15 mouse cellular contexts compared by ENCODE assay signal in genomic region chr8:119588844-119589243, GRCm38 (mm10). TPM values are rescaled to one million over a fixed set of nuclear protein-coding genes. Genes with fewer than 3 reads are reported as not detected.
DNase-seq lines count a peak whose midpoint lies in the region; ATAC-seq lines count a peak whose summit lies in the region.
"Had no signal": no experiment of that assay in that cellular context is flagged by ENCODE, and none has a peak within 500 bp of the region (broad histone marks: within the 10 kb centered on the region; RNA-seq: fewer than 3 reads in every experiment).

No protein-coding gene starts in this region.

- H3K9ac ChIP-seq in heart, embryonic 14.5 days (ENCODE audit: low read length): no peak overlapping the region
- no peak overlapping the region for H3K9ac ChIP-seq in midbrain, embryonic 12.5 days (replicated peaks)
- no peak overlapping the region for H3K9ac ChIP-seq in midbrain, embryonic 16.5 days (ENCODE audit: low read depth, low read length)
- no peak overlapping the region for H3K9ac ChIP-seq in forebrain, embryonic 14.5 days (ENCODE audit: low read length)

- no peaks in the 10 kb centered on the region for H3K36me3 ChIP-seq in heart, embryonic 14.5 days (ENCODE audit: control insufficient read depth, insufficient read depth, low read length)
- H3K36me3 ChIP-seq in midbrain, embryonic 12.5 days: no peaks in the 10 kb centered on the region
- no peaks in the 10 kb centered on the region for H3K36me3 ChIP-seq in midbrain, embryonic 16.5 days (ENCODE audit: control insufficient read depth, insufficient read depth, low read length)
- H3K36me3 ChIP-seq in forebrain, embryonic 14.5 days (ENCODE audit: control insufficient read depth, insufficient read depth, low read length): no peaks in the 10 kb centered on the region

- DNase-seq in heart, postnatal 25 days (ENCODE audit: low spot score): no peak
- peak; percentile 51 for DNase-seq in NIH3T3 (ENCODE audit: low read depth)
- DNase-seq in mesoderm, embryonic 11.5 days (ENCODE audit: low read depth, low spot score): peak; percentile 57
- no peak for DNase-seq in forebrain, embryonic 14.5 days (ENCODE audit: low spot score)
- DNase-seq: cerebellum, adult 11-12 months; kidney, adult 9 months; spleen, adult 18-20 months had no signal

- intact Hi-C loops in heart, postnatal 25 days (cut with DNase I): no loop called here

- no peaks in the 10 kb centered on the region for H3K9me3 ChIP-seq in heart, embryonic 14.5 days (ENCODE audit: control insufficient read depth, low read length)
- no peaks in the 10 kb centered on the region for H3K9me3 ChIP-seq in midbrain, embryonic 12.5 days
- H3K9me3 ChIP-seq in midbrain, embryonic 16.5 days (replicated peaks; ENCODE audit: control insufficient read depth, low read length, poor library complexity, severe bottlenecking): no peaks in the 10 kb centered on the region
- no peaks in the 10 kb centered on the region for H3K9me3 ChIP-seq in forebrain, embryonic 14.5 days (replicated peaks; ENCODE audit: control insufficient read depth, low read length)

- H3K4me2 ChIP-seq in heart, embryonic 14.5 days (ENCODE audit: low read length): peak overlapping the region; percentile 32
- H3K4me2 ChIP-seq in midbrain, embryonic 12.5 days (replicated peaks): no peak overlapping the region
- H3K4me2 ChIP-seq in midbrain, embryonic 16.5 days (ENCODE audit: low read length): no peak overlapping the region
- no peak overlapping the region for H3K4me2 ChIP-seq in forebrain, embryonic 14.5 days (ENCODE audit: low read length)
- H3K4me2 ChIP-seq: liver, embryonic 11.5 days had no signal

- H3K4me1 ChIP-seq in heart, embryonic 14.5 days (ENCODE audit: control insufficient read depth in 2 of 2, insufficient read depth in 2 of 2, low read length in 2 of 2): peaks cover 18% of the 10 kb centered on the region in 2 experiments
- H3K4me1 ChIP-seq in midbrain, embryonic 12.5 days: peaks cover 9% of the 10 kb centered on the region
- peaks cover 4% of the 10 kb centered on the region; the same call in 1 of the 2 replicates for H3K4me1 ChIP-seq in midbrain, embryonic 16.5 days (ENCODE audit: control insufficient read depth, insufficient read depth, low read length)
- H3K4me1 ChIP-seq in forebrain, embryonic 14.5 days (ENCODE audit: control insufficient read depth, insufficient read depth, low read length): no peaks in the 10 kb centered on the region

- no peak overlapping the region for H3K4me3 ChIP-seq in heart, embryonic 14.5 days (ENCODE audit: control insufficient read depth in 1 of 2, insufficient read depth in 1 of 2, low read depth in 1 of 2, low read length in 2 of 2)
- H3K4me3 ChIP-seq in midbrain, embryonic 12.5 days: no peak overlapping the region
- H3K4me3 ChIP-seq in midbrain, embryonic 16.5 days (ENCODE audit: low read depth, low read length): no peak overlapping the region
- H3K4me3 ChIP-seq in forebrain, embryonic 14.5 days (ENCODE audit: low read depth, low read length): no peak overlapping the region

- WGBS in heart, embryonic 14.5 days: 5% methylated on average over 10 of the region's 10 CpGs
- 23% methylated on average over 10 of the region's 10 CpGs for WGBS in midbrain, embryonic 12.5 days
- WGBS in midbrain, embryonic 16.5 days: 21% methylated on average over 10 of the region's 10 CpGs
- 35% methylated on average over 10 of the region's 10 CpGs for WGBS in forebrain, embryonic 14.5 days

- no peaks in the 10 kb centered on the region for H3K27me3 ChIP-seq in heart, embryonic 14.5 days (ENCODE audit: control insufficient read depth, insufficient read depth, low read length)
- 0 out of 2 replicates have a peak, but pooled peaks cover 5% of the 10 kb centered on the region for H3K27me3 ChIP-seq in midbrain, embryonic 12.5 days
- H3K27me3 ChIP-seq in midbrain, embryonic 16.5 days (ENCODE audit: control insufficient read depth, insufficient read depth, low read depth, low read length): no peaks in the 10 kb centered on the region
- no peaks in the 10 kb centered on the region for H3K27me3 ChIP-seq in forebrain, embryonic 14.5 days (replicated peaks; ENCODE audit: control insufficient read depth, insufficient read depth, low read length)

- peak overlapping the region; percentile 75 to 84 for H3K27ac ChIP-seq in heart, embryonic 14.5 days (replicated peaks in 1 of 2; ENCODE audit: control insufficient read depth in 1 of 2, insufficient read depth in 1 of 2, low read depth in 2 of 2, low read length in 2 of 2)
- H3K27ac ChIP-seq in midbrain, embryonic 12.5 days (replicated peaks): 0 out of 2 replicates have a peak overlapping the region, but pooled peaks have one; percentile 20
- no peak overlapping the region for H3K27ac ChIP-seq in midbrain, embryonic 16.5 days (ENCODE audit: low read length)
- H3K27ac ChIP-seq in forebrain, embryonic 14.5 days (ENCODE audit: low read depth, low read length): no peak overlapping the region
- H3K27ac ChIP-seq: stomach, postnatal 0 days had no signal

- ATAC-seq in heart, embryonic 14.5 days (ENCODE audit: insufficient number of reproducible peaks, insufficient read depth, low FRiP score, low read depth): peak; percentile 81
- no peak; the same call in 1 of the 2 replicates for ATAC-seq in midbrain, embryonic 12.5 days (ENCODE audit: low FRiP score, low read depth)
- no peak for ATAC-seq in midbrain, embryonic 16.5 days
- no peak for ATAC-seq in forebrain, embryonic 14.5 days
- ATAC-seq: CD4-positive, CD25-positive, alpha-beta regulatory T cell, adult 4 months had no signal

RNA-seq across cellular contexts. Expression of gene Dnaaf1, which starts 13.8 kb away (rescaled TPM):
- polyA plus RNA-seq in heart, embryonic 14.5 days (2014; fragmentation: Nextera tagmentation; extraction: Ambion mirVana): 0.28 TPM in 1 of 2 replicates, not detected in the other
- not detected for total RNA-seq in heart, postnatal 25 days (2021)
- polyA plus RNA-seq in midbrain, embryonic 12.5 days (2016; fragmentation: Nextera tagmentation; extraction: Ambion mirVana): 0.14 and 0.17 TPM in 2 replicates
- 0.75 and 0.83 TPM in 2 replicates for polyA plus RNA-seq in midbrain, embryonic 16.5 days (2015; fragmentation: Nextera tagmentation; extraction: Ambion mirVana)
- polyA plus RNA-seq in forebrain, embryonic 14.5 days (2014; fragmentation: Nextera tagmentation; extraction: Ambion mirVana): 0.39 and 0.40 TPM in 2 replicates
- total RNA-seq: megakaryocyte, adult 5-6 weeks had no signal
- polyA plus RNA-seq: CD4-positive, CD25-positive, alpha-beta regulatory T cell, adult 4 months had no signal

RNA-seq across cellular contexts. Expression of gene Hsdl1, which starts 13.9 kb away (rescaled TPM):
- 34.7 and 40.8 TPM in 2 replicates for polyA plus RNA-seq in heart, embryonic 14.5 days (2014; fragmentation: Nextera tagmentation; extraction: Ambion mirVana)
- total RNA-seq in heart, postnatal 25 days (2021): 10 to 100 TPM; 18.7 to 20.1 TPM
- polyA plus RNA-seq in midbrain, embryonic 12.5 days (2016; fragmentation: Nextera tagmentation; extraction: Ambion mirVana): 100 and 104 TPM in 2 replicates
- polyA plus RNA-seq in midbrain, embryonic 16.5 days (2015; fragmentation: Nextera tagmentation; extraction: Ambion mirVana): 197 and 206 TPM in 2 replicates
- polyA plus RNA-seq in forebrain, embryonic 14.5 days (2014; fragmentation: Nextera tagmentation; extraction: Ambion mirVana): 183 and 202 TPM in 2 replicates

RNA-seq across cellular contexts. Expression of gene Taf1c, which starts 16.2 kb away (rescaled TPM):
- polyA plus RNA-seq in heart, embryonic 14.5 days (2014; fragmentation: Nextera tagmentation; extraction: Ambion mirVana): 5.4 and 6.2 TPM in 2 replicates
- 1 to 10 TPM; 2.9 to 4.2 TPM for total RNA-seq in heart, postnatal 25 days (2021)
- 15.3 and 16.7 TPM in 2 replicates for polyA plus RNA-seq in midbrain, embryonic 12.5 days (2016; fragmentation: Nextera tagmentation; extraction: Ambion mirVana)
- polyA plus RNA-seq in midbrain, embryonic 16.5 days (2015; fragmentation: Nextera tagmentation; extraction: Ambion mirVana): 14.3 and 14.6 TPM in 2 replicates
- 13.7 and 15.5 TPM in 2 replicates for polyA plus RNA-seq in forebrain, embryonic 14.5 days (2014; fragmentation: Nextera tagmentation; extraction: Ambion mirVana)

RNA-seq across cellular contexts. Expression of gene Adad2, which starts 23.7 kb away (rescaled TPM):
- not detected in 2 replicates for polyA plus RNA-seq in heart, embryonic 14.5 days (2014; fragmentation: Nextera tagmentation; extraction: Ambion mirVana)
- not detected for total RNA-seq in heart, postnatal 25 days (2021)
- polyA plus RNA-seq in midbrain, embryonic 12.5 days (2016; fragmentation: Nextera tagmentation; extraction: Ambion mirVana): 0.15 TPM in 1 of 2 replicates, not detected in the other
- polyA plus RNA-seq in midbrain, embryonic 16.5 days (2015; fragmentation: Nextera tagmentation; extraction: Ambion mirVana): 0.10 and 0.19 TPM in 2 replicates
- polyA plus RNA-seq in forebrain, embryonic 14.5 days (2014; fragmentation: Nextera tagmentation; extraction: Ambion mirVana): 0.09 TPM in 1 of 2 replicates, not detected in the other
- total RNA-seq: megakaryocyte, adult 5-6 weeks had no signal
- polyA plus RNA-seq: CD4-positive, CD25-positive, alpha-beta regulatory T cell, adult 4 months; liver, embryonic 11.5 days; lung, embryonic 16.5 days; stomach, postnatal 0 days had no signal

RNA-seq across cellular contexts. Expression of gene Mbtps1, which starts 30.3 kb away (rescaled TPM):
- 62.5 and 64.8 TPM in 2 replicates for polyA plus RNA-seq in heart, embryonic 14.5 days (2014; fragmentation: Nextera tagmentation; extraction: Ambion mirVana)
- total RNA-seq in heart, postnatal 25 days (2021): 10 to 100 TPM; 39.8 to 40.3 TPM
- polyA plus RNA-seq in midbrain, embryonic 12.5 days (2016; fragmentation: Nextera tagmentation; extraction: Ambion mirVana): 96.7 and 110 TPM in 2 replicates
- 51.4 and 61.3 TPM in 2 replicates for polyA plus RNA-seq in midbrain, embryonic 16.5 days (2015; fragmentation: Nextera tagmentation; extraction: Ambion mirVana)
- polyA plus RNA-seq in forebrain, embryonic 14.5 days (2014; fragmentation: Nextera tagmentation; extraction: Ambion mirVana): 50.0 and 58.4 TPM in 2 replicates

Comparison
In these comparisons a context has a peak if more than half of its experiments do, and no peak if none do; other contexts are left out.
1. H3K27ac ChIP-seq: peak in heart, embryonic 14.5 days (2 of 2) and midbrain, embryonic 12.5 days (single experiment); none in midbrain, embryonic 16.5 days (single experiment) and forebrain, embryonic 14.5 days (single experiment).
2. DNase-seq: peak in NIH3T3 (single experiment) and mesoderm, embryonic 11.5 days (single experiment); none in heart, postnatal 25 days (single experiment) and forebrain, embryonic 14.5 days (single experiment).